Mouse (Mus musculus) yolk sac, embryonic 10.5 days (tissue): ENCODE measurements around the gene Pros1.
A peak's percentile ranks its signal among the peaks of the same experiment; 100 is the strongest.

Experiments
- DNase-seq: peaks from one replicate; pipeline ENCODE4 v3.0.0-alpha.2; 2017; ENCODE audit warnings: low spot score

Pros1 gene

DNA sequence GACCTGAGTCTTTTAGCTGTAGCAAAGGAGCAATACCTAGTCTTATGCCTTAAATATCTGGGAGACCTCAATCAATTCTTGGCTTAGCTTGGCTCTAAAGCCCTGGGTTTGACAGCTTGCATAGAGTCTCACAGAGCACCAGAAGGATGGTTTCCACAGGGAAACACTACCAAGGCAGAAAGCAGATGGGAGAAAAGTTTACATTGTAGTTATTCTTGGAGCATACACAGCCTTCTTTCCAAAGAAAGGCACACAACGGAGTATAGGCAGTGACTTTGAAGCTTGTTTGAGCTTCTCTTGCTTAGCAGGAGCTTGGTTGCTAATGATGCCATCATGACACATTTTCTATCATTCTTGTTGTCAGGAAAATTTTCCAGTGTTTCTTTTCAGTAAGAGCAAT is 6.0 kb downstream of the Pros1 start:
- no peak for DNase-seq

GRCm38 (mm10) chr16:62861455-62861854 is 7.3 kb downstream of the Pros1 start:
- no peak for DNase-seq

GRCm38 (mm10) chr16:62872688-62873117 is 18.6 kb downstream of the Pros1 start:
- DNase-seq: no peak

GRCm38 (mm10) chr16:62873180-62873579 is 19.1 kb downstream of the Pros1 start:
- no peak for DNase-seq

DNA sequence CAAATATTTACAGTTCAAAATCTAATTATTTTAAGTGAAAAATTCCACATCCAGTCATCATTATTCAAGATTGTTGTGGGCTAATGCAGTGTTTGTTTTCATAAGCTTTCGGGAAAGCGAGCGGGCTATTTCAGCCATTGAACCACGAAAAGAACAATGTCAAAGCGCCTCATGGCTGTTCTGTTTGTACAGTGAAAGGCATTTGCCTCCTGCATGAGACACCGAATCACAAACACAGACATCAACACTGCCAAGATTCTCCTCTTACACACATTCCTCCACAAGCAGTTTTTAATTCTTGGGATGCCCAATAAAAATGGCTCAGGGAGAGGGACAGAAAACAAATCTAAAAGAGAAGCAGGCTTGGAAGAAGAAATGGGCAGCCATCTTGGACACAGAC is 20.0 kb downstream of the Pros1 start:
- no peak for DNase-seq

DNA sequence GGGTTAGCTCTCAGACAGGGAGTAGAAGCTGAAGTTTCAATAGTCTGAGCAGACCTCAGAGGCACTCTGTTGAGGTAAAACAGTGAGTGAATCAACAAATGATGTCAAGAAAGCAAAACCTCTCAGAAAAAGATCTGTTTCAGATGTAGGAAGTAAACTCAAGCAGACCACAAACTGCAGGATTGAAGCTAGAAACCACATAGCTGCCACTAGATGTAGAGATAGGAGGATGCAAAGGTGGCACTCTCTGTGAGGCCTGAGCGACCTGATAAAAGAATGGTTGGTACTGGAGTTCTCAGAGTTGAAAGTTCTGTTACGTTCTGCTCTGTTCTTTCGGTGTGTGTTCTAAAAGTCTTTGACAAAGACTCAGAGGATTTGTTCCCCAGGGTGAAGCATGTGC is 41.7 kb downstream of the Pros1 start:
- no peak for DNase-seq

GRCm38 (mm10) chr16:62911364-62911763 is 57.3 kb downstream of the Pros1 start:
- DNase-seq: no peak

DNA sequence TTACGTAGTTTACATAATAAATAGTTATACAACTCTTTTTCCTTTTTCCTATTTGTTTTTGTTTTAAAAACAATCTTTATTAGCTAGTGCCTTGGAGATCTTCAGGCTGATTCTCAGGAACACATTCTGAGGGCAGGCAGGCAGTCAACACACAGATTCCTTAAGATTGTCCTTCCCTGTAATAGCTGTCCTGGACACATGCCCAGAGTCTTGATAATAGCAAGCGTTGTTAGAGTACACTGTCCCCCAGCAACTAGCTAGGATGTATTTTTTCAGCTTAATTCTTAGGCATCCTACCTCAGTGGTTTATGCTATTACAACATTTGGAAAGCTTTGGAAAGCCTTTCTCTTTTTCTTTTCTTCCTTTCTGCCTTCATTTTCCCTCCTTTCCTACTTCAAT is 58.1 kb downstream of the Pros1 start:
- DNase-seq: no peak

DNA sequence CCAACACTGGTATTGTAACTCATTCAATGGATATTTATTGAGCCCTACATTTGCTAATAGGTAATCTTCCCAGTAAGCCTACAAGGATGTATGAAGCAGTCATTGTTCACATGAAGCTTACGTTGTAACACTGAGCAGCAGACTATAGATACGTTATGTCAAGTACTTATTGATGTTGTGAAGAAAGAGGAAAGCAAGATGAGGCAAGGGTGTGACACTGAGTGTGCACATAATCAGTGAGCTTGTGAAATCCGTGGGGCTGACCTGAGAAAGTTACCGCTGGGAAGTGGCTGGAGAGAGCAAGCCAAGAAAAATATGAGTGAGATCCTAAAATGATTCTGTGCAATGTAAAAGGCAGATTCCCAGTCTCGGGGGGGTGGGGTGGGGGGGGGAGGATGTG is 61.4 kb downstream of the Pros1 start:
- no peak for DNase-seq

- no peak for DNase-seq
These were observed 68.1 kb downstream of the Pros1 start for GRCm38 (mm10) chr16:62922245-62922644.

DNA sequence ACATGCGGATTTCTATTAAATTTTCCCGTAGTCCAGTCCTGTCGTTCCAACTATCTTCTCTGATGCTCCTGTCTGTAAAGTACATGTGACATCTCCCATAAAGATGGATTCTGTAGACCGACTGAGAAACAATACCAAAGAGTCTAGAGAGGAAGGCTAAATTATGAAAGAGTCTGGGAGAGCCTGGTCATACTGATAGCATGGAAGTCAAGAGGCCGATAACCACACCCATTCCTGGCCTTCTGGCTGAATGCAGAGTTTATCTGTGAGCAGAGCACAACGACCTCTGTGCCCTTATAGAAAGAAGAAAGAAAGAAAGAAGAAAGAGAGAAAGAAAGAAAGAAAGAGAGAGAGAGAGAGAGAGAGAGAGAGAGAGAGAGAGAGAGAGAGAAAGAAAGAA is 77.2 kb downstream of the Pros1 start:
- no peak for DNase-seq

DNA sequence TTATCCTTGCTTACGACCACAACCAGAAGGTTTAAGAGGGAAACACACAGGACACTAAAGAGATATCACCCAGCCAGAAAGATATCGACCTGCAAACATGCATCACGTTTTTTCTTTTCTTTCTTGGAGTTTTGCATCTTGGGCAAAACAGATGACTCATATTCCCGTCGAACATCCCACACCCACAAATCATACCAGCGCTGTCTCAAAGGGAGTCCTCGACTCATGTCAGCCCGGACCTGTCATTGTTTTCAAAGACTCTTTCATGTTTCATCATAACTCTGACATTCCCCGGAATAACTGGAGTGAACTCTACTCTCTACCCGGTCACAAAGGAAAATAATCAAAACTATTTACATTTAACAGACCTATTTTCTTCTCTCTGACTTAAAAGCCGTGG is 82.2 kb downstream of the Pros1 start:
- no peak for DNase-seq

GRCm38 (mm10) chr16:62940388-62941003 is 86.4 kb downstream of the Pros1 start:
- peak; percentile 46 for DNase-seq

GRCm38 (mm10) chr16:62941763-62942162 is 87.7 kb downstream of the Pros1 start:
- no peak for DNase-seq

DNA sequence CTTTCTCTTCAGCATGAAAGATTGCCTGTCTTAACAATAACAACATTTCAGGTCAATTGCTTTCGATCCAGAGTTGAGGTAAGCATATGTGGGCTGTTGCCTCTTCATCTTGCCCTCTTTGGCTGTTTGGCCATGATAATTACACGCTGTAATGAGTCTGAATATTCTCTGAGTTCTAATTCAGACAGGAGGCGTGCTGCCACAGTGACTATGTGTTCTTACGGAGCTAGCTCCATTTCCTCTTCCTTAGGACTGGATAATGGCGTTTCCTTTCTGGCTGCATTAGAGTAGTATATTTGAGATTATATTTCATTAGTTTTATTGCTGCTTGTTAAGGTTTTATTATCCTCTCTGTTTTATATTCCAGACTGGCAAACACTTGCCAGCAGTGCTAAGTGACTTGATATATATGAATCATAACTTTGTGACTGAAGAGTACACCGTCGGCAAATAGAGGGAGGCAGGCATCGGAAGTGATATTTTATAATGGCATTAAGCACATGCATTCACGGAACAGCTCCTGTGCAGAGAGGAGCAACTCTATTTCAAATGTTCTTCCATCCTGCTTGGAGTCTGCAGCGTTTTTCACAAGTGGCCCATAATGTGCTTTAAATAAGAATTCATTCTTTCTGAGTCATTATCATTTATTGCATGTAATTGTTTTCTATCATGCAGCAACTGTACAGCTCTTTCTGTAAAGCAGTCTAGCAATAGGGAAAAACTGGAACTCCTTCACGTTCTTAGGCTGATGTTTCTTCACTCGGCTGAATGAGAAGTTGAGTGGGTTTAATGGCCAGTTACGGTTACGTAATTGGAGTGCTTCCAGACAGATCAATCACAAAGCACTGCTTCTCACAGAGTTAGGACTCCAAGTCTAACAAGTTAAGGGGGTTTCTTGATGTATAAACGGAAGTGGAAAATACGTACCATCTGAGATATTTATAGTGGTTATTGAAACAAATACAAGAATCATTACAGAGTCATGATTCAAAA is 88.6 kb downstream of the Pros1 start:
- no peak for DNase-seq

GRCm38 (mm10) chr16:62958485-62958884 is 104.4 kb downstream of the Pros1 start:
- no peak for DNase-seq

GRCm38 (mm10) chr16:62964361-62964763 is 110.3 kb downstream of the Pros1 start:
- no peak for DNase-seq

DNA sequence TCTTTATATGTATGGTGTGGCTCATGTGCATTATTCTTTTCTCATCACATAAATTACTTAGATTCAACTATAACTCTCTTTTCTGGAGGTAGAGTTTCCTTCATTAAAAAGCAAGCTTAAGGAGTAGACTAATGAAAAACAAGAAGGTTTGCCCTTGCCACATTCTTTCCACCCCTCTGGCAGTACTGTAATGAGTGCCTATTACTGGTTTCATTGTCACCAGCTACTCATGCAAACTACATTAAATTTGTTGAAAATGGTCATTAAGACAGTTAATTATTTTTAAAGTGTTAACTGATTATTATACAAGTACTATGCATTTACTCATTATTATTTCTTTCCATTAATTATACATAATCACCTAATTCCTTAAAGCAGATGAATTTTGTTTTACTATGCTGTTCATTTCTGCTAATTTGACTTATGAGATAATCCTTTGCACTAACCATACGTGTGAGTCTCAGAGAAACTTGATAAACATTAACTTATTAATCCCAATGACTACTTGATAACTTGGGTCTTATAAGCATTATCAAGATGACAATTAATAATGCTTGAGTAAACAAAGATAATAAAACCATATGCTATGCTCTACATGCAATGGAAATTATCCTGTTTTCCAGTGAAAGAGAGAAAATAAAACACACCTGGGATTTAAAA is 117.7 kb downstream of the Pros1 start:
- DNase-seq: no peak

DNA sequence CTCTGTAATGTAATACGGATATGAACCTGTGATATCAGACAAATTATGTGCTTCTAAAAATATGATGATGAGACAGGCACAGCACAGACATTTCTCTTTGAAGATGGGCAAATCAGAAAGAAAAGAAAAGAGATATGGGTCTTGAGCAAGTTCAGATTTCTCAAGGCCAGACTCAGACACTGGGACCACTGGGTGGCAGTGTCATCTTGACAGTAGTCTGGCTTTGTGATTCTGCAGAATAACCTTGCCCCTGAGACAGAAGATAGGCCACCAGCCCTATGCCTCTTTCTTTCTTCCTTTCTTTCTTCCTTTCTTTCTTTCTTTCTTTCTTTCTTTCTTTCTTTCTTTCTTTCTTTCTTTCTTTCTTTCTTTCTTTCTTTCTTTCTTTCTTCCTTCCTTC is 120.8 kb downstream of the Pros1 start:
- DNase-seq: no peak
